Mouse (Mus musculus) hindbrain, postnatal 0 days (tissue): ENCODE data around the gene Ninl. TPM values are rescaled to one million over a fixed set of nuclear protein-coding genes. Genes with fewer than 3 reads are reported as not detected.

ENCODE experiments used
- ATAC-seq: fragments of 200-750 bp; cut with Nextera tagmentation; 2 replicates; pipeline ENCODE4 v1.8.0; 2017; ENCODE audit warnings: mild to moderate bottlenecking, moderate TSS enrichment, moderate library complexity
- DNase-seq: peaks from one replicate; pipeline ENCODE4 v3.0.0-alpha.2; 2015; ENCODE audit warnings: low spot score
- H3K27ac ChIP-seq: fragments of 300-500 bp; sonication (generic); 2 replicates; pipeline ENCODE4 v1.5.1; 2014; ENCODE audit warnings: mild to moderate bottlenecking
- H3K27me3 ChIP-seq: fragments of 300-500 bp; sonication (generic); 2 replicates; pipeline ENCODE4 v1.6.1; 2014; ENCODE audit warnings: low read length, mixed read lengths; ENCODE audit not compliant: insufficient read depth
- H3K36me3 ChIP-seq: fragments of 300-500 bp; sonication (generic); 2 replicates; pipeline ENCODE4 v1.6.1; 2014; ENCODE audit warnings: low read length, mixed read lengths; ENCODE audit not compliant: insufficient read depth
- H3K4me1 ChIP-seq: fragments of 300-500 bp; sonication (generic); 2 replicates; pipeline ENCODE4 v1.6.1; 2014; ENCODE audit warnings: antibody characterized with exemption, low read length, mixed read lengths; ENCODE audit not compliant: insufficient read depth
- H3K4me2 ChIP-seq: fragments of 300-500 bp; sonication (generic); 2 replicates; pipeline ENCODE4 v1.6.1; 2014; ENCODE audit warnings: low read depth, mild to moderate bottlenecking, low read length, moderate library complexity, mixed read lengths
- H3K4me3 ChIP-seq: fragments of 300-500 bp; sonication (generic); 2 replicates; pipeline ENCODE4 v1.5.1; 2014; ENCODE audit warnings: low read length
- H3K9ac ChIP-seq: fragments of 300-500 bp; sonication (generic); replicated peaks from 2 replicates; pipeline ENCODE4 v1.6.1; 2014; ENCODE audit warnings: mild to moderate bottlenecking, low read length, moderate library complexity, mixed read lengths
- H3K9me3 ChIP-seq: fragments of 300-500 bp; sonication (generic); 2 replicates; pipeline ENCODE4 v1.6.1; 2016; ENCODE audit warnings: low read length, mixed read lengths
- CTCF ChIP-seq: IDR thresholded peaks from 2 replicates; pipeline ENCODE4 v1.5.1; 2016; ENCODE audit warnings: antibody characterized with exemption, control low read depth, low read depth
- WGBS: fragments of 180-500 bp; shearing (Covaris S2); extraction: QIAGEN DNeasy Blood & Tissue Kit; methylation state at CpG from one replicate; pipeline ENCODE4 v1.1.7; 2014; 5-methylcytosine and 5-hydroxymethylcytosine counted together
- polyA plus RNA-seq: library from polyadenylated mRNA; unstranded; fragments of >200 nt; fragmentation: Nextera tagmentation; extraction: Ambion mirVana; gene quantifications from 2 replicates; pipeline ENCODE4 v1.2.1, GENCODE M21; 2015
- total RNA-seq: library from RNA; depleted of rRNA; stranded (reverse); fragments of >200 nt; gene quantifications from 2 replicates; pipeline ENCODE4 v1.2.3, GENCODE M21; 2014

The Ninl gene
- total and polyA plus RNA-seq, 2 experiments from 2014 or later = 2.7 to 3.1 TPM

DNA sequence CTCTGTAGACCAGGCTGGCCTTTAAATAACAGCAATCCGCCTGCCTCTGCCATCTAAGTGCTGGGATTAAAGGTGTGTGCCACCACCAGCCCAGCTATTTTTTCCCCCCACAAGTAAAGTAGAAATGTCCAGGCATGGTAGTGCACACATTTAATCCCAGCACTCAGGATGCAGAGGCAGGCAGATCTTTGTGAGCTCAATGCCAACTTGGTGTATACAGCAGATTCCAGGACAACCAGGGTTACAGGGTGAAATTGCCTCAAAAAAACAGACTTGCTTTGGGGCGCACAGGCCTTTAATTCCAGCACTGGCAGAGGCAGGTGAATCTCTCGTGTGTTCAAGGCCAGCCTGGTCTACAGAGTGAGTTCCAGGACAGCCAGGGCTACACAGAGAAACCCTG is 116.2 kb downstream of the Ninl start:
- Histone ChIP-seq H3K9ac (no peak overlapping the region), H3K27me3 (no peaks in the 10 kb centered on the region), H3K27ac (no peak overlapping the region), H3K4me3 (no peak overlapping the region), H3K9me3 (no peaks in the 10 kb centered on the region), H3K4me1 (no peaks in the 10 kb centered on the region), H3K4me2 (no peak overlapping the region), H3K36me3 (no peaks in the 10 kb centered on the region; the same call in 1 of the 2 replicates)
- ATAC-seq (no peak), DNase-seq (no peak)
- 94% methylated on average over 3 of the region's 3 CpGs for WGBS
- no peak for TF ChIP-seq CTCF

GRCm38 (mm10) chr2:150922165-150922564 is 117.0 kb downstream of the Ninl start:
- no peak for DNase-seq
- Histone ChIP-seq H3K27ac (no peak overlapping the region), H3K4me3 (no peak overlapping the region), H3K27me3 (no peaks in the 10 kb centered on the region), H3K4me1 (no peaks in the 10 kb centered on the region), H3K4me2 (no peak overlapping the region), H3K36me3 (no peaks in the 10 kb centered on the region; the same call in 1 of the 2 replicates), H3K9me3 (no peaks in the 10 kb centered on the region), H3K9ac (no peak overlapping the region)
- ATAC-seq = no peak
- no peak for TF ChIP-seq CTCF
- 95% methylated on average over 4 of the region's 4 CpGs for WGBS

DNA sequence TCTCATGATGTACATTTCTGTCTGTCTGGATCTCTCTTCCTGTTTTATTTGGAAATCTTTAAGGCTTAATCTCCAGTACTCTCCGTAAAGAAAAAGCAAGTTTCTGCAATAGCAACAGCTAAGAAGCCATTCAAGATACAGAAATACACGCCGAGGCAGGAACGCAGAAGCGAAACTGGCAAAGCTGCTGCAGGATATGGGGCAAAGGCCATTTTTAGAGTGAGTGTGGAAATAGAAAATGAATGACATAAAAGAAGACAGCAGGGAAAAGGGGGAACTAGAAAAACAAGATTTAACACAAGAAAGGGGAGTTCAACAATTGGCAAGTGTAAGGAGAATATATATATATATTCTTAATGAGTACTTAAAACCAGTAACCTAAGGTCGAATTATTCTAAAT is 117.5 kb downstream of the Ninl start:
- Histone ChIP-seq H3K9me3 (no peaks in the 10 kb centered on the region), H3K36me3 (no peaks in the 10 kb centered on the region; the same call in 1 of the 2 replicates), H3K9ac (no peak overlapping the region), H3K4me2 (no peak overlapping the region), H3K27ac (no peak overlapping the region), H3K4me3 (no peak overlapping the region), H3K4me1 (no peaks in the 10 kb centered on the region), H3K27me3 (no peaks in the 10 kb centered on the region)
- no peak for TF ChIP-seq CTCF
- no peak for ATAC-seq
- WGBS = 92% methylated on average over 6 of the region's 6 CpGs
- DNase-seq = no peak

- ATAC-seq = no peak
- no peak overlapping the region for H3K27ac ChIP-seq
Observed at GRCm38 (mm10) chr2:150920543-150920942, 118.6 kb downstream of the Ninl start.

GRCm38 (mm10) chr2:150918720-150919119 is 120.5 kb downstream of the Ninl start:
- ATAC-seq (no peak), DNase-seq (no peak)
- H3K36me3 ChIP-seq = no peaks in the 10 kb centered on the region; the same call in 1 of the 2 replicates
- no peak overlapping the region for H3K4me3 ChIP-seq
- H3K4me1 ChIP-seq = no peaks in the 10 kb centered on the region
- TF ChIP-seq CTCF = no peak
- H3K27ac ChIP-seq = no peak overlapping the region
- no peaks in the 10 kb centered on the region for H3K27me3 ChIP-seq
- no peak overlapping the region for H3K4me2 ChIP-seq
- WGBS = 93% methylated on average over 3 of the region's 3 CpGs
- no peaks in the 10 kb centered on the region for H3K9me3 ChIP-seq
- H3K9ac ChIP-seq = no peak overlapping the region

More at GRCm38 (mm10) chr2:150920543-150920942, 118.6 kb downstream of the Ninl start:
- 96% methylated on average over 3 of the region's 3 CpGs for WGBS
- H3K27me3 ChIP-seq = no peaks in the 10 kb centered on the region
- no peak overlapping the region for H3K4me3 ChIP-seq
- no peak for DNase-seq
- H3K4me2 ChIP-seq = no peak overlapping the region
- H3K36me3 ChIP-seq = no peaks in the 10 kb centered on the region; the same call in 1 of the 2 replicates
- no peak overlapping the region for H3K9ac ChIP-seq
- TF ChIP-seq CTCF = no peak
- no peaks in the 10 kb centered on the region for H3K9me3 ChIP-seq
- H3K4me1 ChIP-seq = no peaks in the 10 kb centered on the region

- no peak for ATAC-seq
- no peak for TF ChIP-seq CTCF
Observed at GRCm38 (mm10) chr2:150915786-150916185, 123.4 kb downstream of the Ninl start.

GRCm38 (mm10) chr2:150914781-150915515 is 124.2 kb downstream of the Ninl start:
- H3K27me3 ChIP-seq = no peaks in the 10 kb centered on the region
- no peaks in the 10 kb centered on the region for H3K9me3 ChIP-seq
- ATAC-seq = no peak
- H3K4me2 ChIP-seq = no peak overlapping the region
- H3K4me3 ChIP-seq = no peak overlapping the region
- H3K27ac ChIP-seq = no peak overlapping the region
- no peak overlapping the region for H3K9ac ChIP-seq
- H3K4me1 ChIP-seq = 0 out of 2 replicates have a peak, but pooled peaks cover 2% of the 10 kb centered on the region
- DNase-seq = no peak
- TF ChIP-seq CTCF = no peak
- no peaks in the 10 kb centered on the region for H3K36me3 ChIP-seq
- WGBS = 78% methylated on average over 4 of the region's 4 CpGs

More at GRCm38 (mm10) chr2:150915786-150916185, 123.4 kb downstream of the Ninl start:
- no peaks in the 10 kb centered on the region for H3K36me3 ChIP-seq
- DNase-seq = no peak
- no peaks in the 10 kb centered on the region for H3K9me3 ChIP-seq
- no peak overlapping the region for H3K4me2 ChIP-seq
- H3K4me1 ChIP-seq = no peaks in the 10 kb centered on the region
- no peak overlapping the region for H3K9ac ChIP-seq
- no peak overlapping the region for H3K27ac ChIP-seq
- no peaks in the 10 kb centered on the region for H3K27me3 ChIP-seq
- no peak overlapping the region for H3K4me3 ChIP-seq
- WGBS = 91% methylated on average over 5 of the region's 5 CpGs
